Mouse (Mus musculus) bone marrow macrophage, adult 2 months (primary cell): ENCODE data around the gene Madcam1.

ENCODE experiments used
- CTCF ChIP-seq: IDR thresholded peaks from 2 replicates; pipeline ENCODE4 v1.5.1; 2012; ENCODE audit warnings: low read depth, mild to moderate bottlenecking, low read length, moderate library complexity
- POLR2A ChIP-seq: IDR thresholded peaks from 2 replicates; pipeline ENCODE4 v1.6.1; 2012; ENCODE audit warnings: mild to moderate bottlenecking, low read depth, low read length, borderline replicate concordance

DNA sequence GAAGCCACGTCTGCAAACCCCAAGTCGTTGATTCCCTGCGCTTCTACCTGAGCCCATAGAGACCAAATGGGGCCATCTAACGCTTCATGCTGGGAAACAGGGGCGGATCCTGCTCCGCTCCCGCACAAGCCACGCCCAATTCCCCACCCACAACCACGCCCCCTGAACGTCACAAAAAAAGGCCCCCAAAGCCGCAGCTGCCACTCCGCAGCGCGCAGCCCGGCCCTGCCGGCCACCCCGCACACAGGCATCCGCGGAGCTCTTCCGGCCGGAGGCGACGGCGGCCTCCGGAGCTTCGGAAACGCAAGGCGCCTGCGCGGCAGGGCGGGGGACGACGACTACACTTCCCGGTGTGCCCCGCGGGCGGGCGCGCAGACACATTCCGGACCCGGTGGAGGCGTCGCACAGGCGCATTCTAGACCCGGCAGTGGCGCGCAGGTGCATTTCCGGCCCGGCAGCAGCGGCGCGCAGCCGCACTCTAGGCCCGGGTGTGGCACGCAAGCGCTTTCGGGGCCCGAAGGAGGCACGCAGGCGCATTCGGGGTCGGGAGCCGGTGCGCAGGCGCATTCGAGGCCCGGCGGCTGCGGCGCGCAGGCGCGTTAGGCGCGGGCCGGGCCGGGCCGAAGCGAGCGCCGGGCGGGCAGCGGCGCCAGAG lies 17.4 kb downstream of the Madcam1 start, which contains the start of gene Cdc34:
- TF ChIP-seq CTCF, result no peak
- no peak for TF ChIP-seq POLR2A
